In genomic region chr5:150597088-150597487, GRCm38 (mm10) we compare ENCODE assay signal across 10 mouse cellular contexts. TPM values are rescaled to one million over a fixed set of nuclear protein-coding genes. Genes with fewer than 3 reads are reported as not detected.
DNase-seq lines count a peak whose midpoint lies in the region; ATAC-seq lines count a peak whose summit lies in the region.
"Had no signal": no experiment of that assay in that cellular context is flagged by ENCODE, and none has a peak within 500 bp of the region (broad histone marks: within the 10 kb centered on the region; RNA-seq: fewer than 3 reads in every experiment).

TSS of gene N4bp2l1 (minus strand) at chr5:150597188.

- H3K36me3 ChIP-seq in midbrain, embryonic 16.5 days (ENCODE audit: control insufficient read depth, insufficient read depth, low read length): no peaks in the 10 kb centered on the region
- H3K36me3 ChIP-seq in midbrain, embryonic 11.5 days (ENCODE audit: control insufficient read depth, insufficient read depth, low read length): no peaks in the 10 kb centered on the region

- H3K27me3 ChIP-seq in midbrain, embryonic 16.5 days (ENCODE audit: control insufficient read depth, insufficient read depth, low read depth, low read length): peaks cover 5% of the 10 kb centered on the region; the same call in 1 of the 2 replicates
- peaks cover 27% of the 10 kb centered on the region for H3K27me3 ChIP-seq in midbrain, embryonic 11.5 days (ENCODE audit: control insufficient read depth, insufficient read depth, low read length)

- 90% methylated on average over 7 of the region's 7 CpGs for WGBS in midbrain, embryonic 16.5 days
- 89% methylated on average over 7 of the region's 7 CpGs for WGBS in midbrain, embryonic 11.5 days

- peaks cover 16% of the 10 kb centered on the region for H3K4me1 ChIP-seq in midbrain, embryonic 16.5 days (ENCODE audit: control insufficient read depth, insufficient read depth, low read length)
- H3K4me1 ChIP-seq in midbrain, embryonic 11.5 days (ENCODE audit: control insufficient read depth, insufficient read depth, low read length): peaks cover 5% of the 10 kb centered on the region; the same call in 1 of the 2 replicates

- H3K9me3 ChIP-seq in midbrain, embryonic 16.5 days (replicated peaks; ENCODE audit: control insufficient read depth, low read length, poor library complexity, severe bottlenecking): no peaks in the 10 kb centered on the region
- no peaks in the 10 kb centered on the region for H3K9me3 ChIP-seq in midbrain, embryonic 11.5 days (ENCODE audit: control insufficient read depth, low read length)

- H3K4me3 ChIP-seq in midbrain, embryonic 16.5 days (ENCODE audit: low read depth, low read length): no peak within 1 kb of the TSS
- H3K4me3 ChIP-seq in midbrain, embryonic 11.5 days (ENCODE audit: low read depth, low read length): no peak within 1 kb of the TSS
- H3K4me3 ChIP-seq: myocyte had no signal

- no peak for DNase-seq in adrenal gland, adult 18-20 months (ENCODE audit: low spot score in 2 of 2)
- no peak for DNase-seq in adrenal gland, adult (ENCODE audit: inconsistent age in 2 of 2, low spot score in 1 of 2)
- DNase-seq in midbrain, embryonic 11.5 days (ENCODE audit: low spot score, missing footprints): no peak
- no peak for DNase-seq in layer of hippocampus, postnatal 25 days (ENCODE audit: extremely low spot score in 1 of 2, low spot score in 1 of 2)
- no peak for DNase-seq in right cerebral cortex, postnatal 36 days (ENCODE audit: low spot score in 2 of 2)
- no peak for DNase-seq in cerebellum, adult 11 months
- DNase-seq: kidney, postnatal 36 days had no signal

- no peak within 1 kb of the TSS for H3K27ac ChIP-seq in midbrain, embryonic 16.5 days (ENCODE audit: low read length)
- no peak within 1 kb of the TSS for H3K27ac ChIP-seq in midbrain, embryonic 11.5 days (ENCODE audit: low read depth, low read length)

- no peak within 1 kb of the TSS for H3K9ac ChIP-seq in midbrain, embryonic 16.5 days (ENCODE audit: low read depth, low read length)
- no peak within 1 kb of the TSS for H3K9ac ChIP-seq in midbrain, embryonic 11.5 days (ENCODE audit: low read length)

- no peak within 1 kb of the TSS for H3K4me2 ChIP-seq in midbrain, embryonic 16.5 days (ENCODE audit: low read length)
- no peak within 1 kb of the TSS for H3K4me2 ChIP-seq in midbrain, embryonic 11.5 days

- ATAC-seq in midbrain, embryonic 16.5 days: no peak
- no peak for ATAC-seq in midbrain, embryonic 11.5 days (ENCODE audit: low FRiP score)
- ATAC-seq in monocyte, adult 5-6 weeks (replicated peaks; ENCODE audit: insufficient number of reproducible peaks, low FRiP score, low TSS enrichment, poor library complexity, severe bottlenecking): no peak

RNA-seq across cellular contexts. Expression of gene N4bp2l1, which starts in this region (rescaled TPM):
- 10 to 100 TPM; 23.1 to 27.1 TPM for total RNA-seq in adrenal gland, adult 18-20 months (2021)
- polyA plus RNA-seq in midbrain, embryonic 16.5 days (2015; fragmentation: Nextera tagmentation; extraction: Ambion mirVana): 16.8 and 19.9 TPM in 2 replicates
- 2.8 and 3.5 TPM in 2 replicates for polyA plus RNA-seq in midbrain, embryonic 11.5 days (2014; fragmentation: Nextera tagmentation; extraction: Ambion mirVana)
- 10 to 100 TPM; 47.3 to 57.2 TPM for total RNA-seq in layer of hippocampus, postnatal 25 days (2021)
- total RNA-seq in monocyte, adult 5-6 weeks (2017): 107 to 157 TPM (median 127 TPM) in 3 replicates
